Mouse (Mus musculus): Measurements from ENCODE around the gene Smlr1. TPM values are rescaled to one million over a fixed set of nuclear protein-coding genes. Genes with fewer than 3 reads are reported as not detected.

Smlr1 gene
- polyA plus RNA-seq (2015; fragmentation: Nextera tagmentation; extraction: Ambion mirVana), result 1.8 and 2.3 TPM in 2 replicates

GRCm38 (mm10) chr10:25535891-25536331, at the start of gene Smlr1:
Gene Smlr1, minus strand, starts transcription at chr10:25536267.
- no peak within 1 kb of the TSS for H3K4me3 ChIP-seq (replicated peaks)
- H3K9ac ChIP-seq, result no peak within 1 kb of the TSS
- no peak within 1 kb of the TSS for H3K27ac ChIP-seq
- ATAC-seq (ENCODE audit: insufficient read depth, low FRiP score, low read depth), result no peak
- no peak within 1 kb of the TSS for H3K4me2 ChIP-seq
- no peaks in the 10 kb centered on the region for H3K4me1 ChIP-seq
- no peaks in the 10 kb centered on the region for H3K27me3 ChIP-seq (replicated peaks)
- no peaks in the 10 kb centered on the region for H3K36me3 ChIP-seq
- WGBS, result 88% methylated on average over 10 of the region's 10 CpGs
- no peaks in the 10 kb centered on the region for H3K9me3 ChIP-seq

GRCm38 (mm10) chr10:25584899-25585298, 48.8 kb upstream of the Smlr1 start:
- ATAC-seq (ENCODE audit: insufficient read depth, low FRiP score, low read depth), result no peak
- 92% methylated on average over 6 of the region's 6 CpGs for WGBS
- Histone ChIP-seq H3K9ac (no peak overlapping the region), H3K9me3 (no peaks in the 10 kb centered on the region), H3K4me2 (no peak overlapping the region), H3K4me1 (no peaks in the 10 kb centered on the region), H3K27me3 (replicated peaks) (no peaks in the 10 kb centered on the region), H3K36me3 (no peaks in the 10 kb centered on the region), H3K4me3 (replicated peaks) (no peak overlapping the region), H3K27ac (no peak overlapping the region)

- Histone ChIP-seq H3K4me2 (no peak overlapping the region), H3K36me3 (no peaks in the 10 kb centered on the region), H3K27me3 (replicated peaks) (no peaks in the 10 kb centered on the region), H3K9me3 (no peaks in the 10 kb centered on the region), H3K9ac (no peak overlapping the region), H3K4me1 (no peaks in the 10 kb centered on the region), H3K27ac (no peak overlapping the region), H3K4me3 (replicated peaks) (no peak overlapping the region)
- 54% methylated on average over 2 of the region's 2 CpGs for WGBS
- ATAC-seq (ENCODE audit: insufficient read depth, low FRiP score, low read depth), result no peak
These were observed 44.0 kb upstream of the Smlr1 start for GRCm38 (mm10) chr10:25580066-25580465.

- no peaks in the 10 kb centered on the region for H3K36me3 ChIP-seq
- H3K4me1 ChIP-seq, result no peaks in the 10 kb centered on the region
- no peak overlapping the region for H3K4me2 ChIP-seq
- H3K9ac ChIP-seq, result no peak overlapping the region
- H3K27me3 ChIP-seq (replicated peaks), result no peaks in the 10 kb centered on the region
- 64% methylated on average over 9 of the region's 9 CpGs for WGBS
- no peak overlapping the region for H3K27ac ChIP-seq
- H3K4me3 ChIP-seq (replicated peaks), result no peak overlapping the region
- no peak for ATAC-seq (ENCODE audit: insufficient read depth, low FRiP score, low read depth)
- no peaks in the 10 kb centered on the region for H3K9me3 ChIP-seq
These were observed 35.5 kb upstream of the Smlr1 start for GRCm38 (mm10) chr10:25571319-25572240.

GRCm38 (mm10) chr10:25552936-25553335, 16.9 kb upstream of the Smlr1 start:
- no peaks in the 10 kb centered on the region for H3K36me3 ChIP-seq
- H3K4me1 ChIP-seq, result no peaks in the 10 kb centered on the region
- H3K9ac ChIP-seq, result no peak overlapping the region
- no peaks in the 10 kb centered on the region for H3K9me3 ChIP-seq
- H3K27ac ChIP-seq, result no peak overlapping the region
- no peaks in the 10 kb centered on the region for H3K27me3 ChIP-seq (replicated peaks)
- no peak for ATAC-seq (ENCODE audit: insufficient read depth, low FRiP score, low read depth)
- no peak overlapping the region for H3K4me3 ChIP-seq (replicated peaks)
- WGBS, result 47% methylated on average over 4 of the region's 4 CpGs
- H3K4me2 ChIP-seq, result no peak overlapping the region

GRCm38 (mm10) chr10:25541097-25541496, 5.0 kb upstream of the Smlr1 start:
- Histone ChIP-seq H3K4me1 (no peaks in the 10 kb centered on the region), H3K27ac (no peak overlapping the region), H3K9ac (no peak overlapping the region), H3K4me2 (no peak overlapping the region), H3K4me3 (replicated peaks) (no peak overlapping the region), H3K36me3 (no peaks in the 10 kb centered on the region), H3K27me3 (replicated peaks) (no peaks in the 10 kb centered on the region), H3K9me3 (no peaks in the 10 kb centered on the region)
- 84% methylated on average over 3 of the region's 3 CpGs for WGBS
- no peak for ATAC-seq (ENCODE audit: insufficient read depth, low FRiP score, low read depth)

GRCm38 (mm10) chr10:25539771-25540168, 3.7 kb upstream of the Smlr1 start:
- no peak overlapping the region for H3K9ac ChIP-seq
- no peaks in the 10 kb centered on the region for H3K4me1 ChIP-seq
- no peak overlapping the region for H3K27ac ChIP-seq
- no peak overlapping the region for H3K4me3 ChIP-seq (replicated peaks)
- ATAC-seq (ENCODE audit: insufficient read depth, low FRiP score, low read depth), result no peak
- H3K36me3 ChIP-seq, result no peaks in the 10 kb centered on the region
- H3K4me2 ChIP-seq, result no peak overlapping the region
- H3K9me3 ChIP-seq, result no peaks in the 10 kb centered on the region
- H3K27me3 ChIP-seq (replicated peaks), result no peaks in the 10 kb centered on the region
- WGBS, result 59% methylated on average over 6 of the region's 6 CpGs

- H3K4me2 ChIP-seq, result no peak overlapping the region
- no peaks in the 10 kb centered on the region for H3K4me1 ChIP-seq
- 67% methylated on average over 4 of the region's 4 CpGs for WGBS
- no peak overlapping the region for H3K9ac ChIP-seq
- no peak for ATAC-seq (ENCODE audit: insufficient read depth, low FRiP score, low read depth)
- H3K27me3 ChIP-seq (replicated peaks), result no peaks in the 10 kb centered on the region
- no peaks in the 10 kb centered on the region for H3K9me3 ChIP-seq
- H3K27ac ChIP-seq, result no peak overlapping the region
- no peak overlapping the region for H3K4me3 ChIP-seq (replicated peaks)
- H3K36me3 ChIP-seq, result no peaks in the 10 kb centered on the region
These were observed 3.2 kb upstream of the Smlr1 start for GRCm38 (mm10) chr10:25539146-25539770.

- no peaks in the 10 kb centered on the region for H3K4me1 ChIP-seq
- H3K4me3 ChIP-seq (replicated peaks), result no peak overlapping the region
- WGBS, result 68% methylated on average over 1 of the region's 1 CpGs
- ATAC-seq (ENCODE audit: insufficient read depth, low FRiP score, low read depth), result no peak
- no peaks in the 10 kb centered on the region for H3K9me3 ChIP-seq
- H3K36me3 ChIP-seq, result no peaks in the 10 kb centered on the region
- no peak overlapping the region for H3K9ac ChIP-seq
- no peaks in the 10 kb centered on the region for H3K27me3 ChIP-seq (replicated peaks)
- no peak overlapping the region for H3K27ac ChIP-seq
- no peak overlapping the region for H3K4me2 ChIP-seq
These were observed 2.7 kb upstream of the Smlr1 start for GRCm38 (mm10) chr10:25538738-25539137.

GRCm38 (mm10) chr10:25536621-25537020, 554 bp upstream of the Smlr1 start:
- WGBS, result 84% methylated on average over 6 of the region's 6 CpGs
- no peak overlapping the region for H3K4me2 ChIP-seq
- no peaks in the 10 kb centered on the region for H3K9me3 ChIP-seq
- H3K4me3 ChIP-seq (replicated peaks), result no peak overlapping the region
- no peak overlapping the region for H3K27ac ChIP-seq
- ATAC-seq (ENCODE audit: insufficient read depth, low FRiP score, low read depth), result no peak
- no peaks in the 10 kb centered on the region for H3K4me1 ChIP-seq
- no peaks in the 10 kb centered on the region for H3K27me3 ChIP-seq (replicated peaks)
- no peak overlapping the region for H3K9ac ChIP-seq
- no peaks in the 10 kb centered on the region for H3K36me3 ChIP-seq

GRCm38 (mm10) chr10:25534467-25534866, 1.6 kb downstream of the Smlr1 start:
- no peak overlapping the region for H3K4me3 ChIP-seq (replicated peaks)
- 84% methylated on average over 5 of the region's 5 CpGs for WGBS
- H3K27me3 ChIP-seq (replicated peaks), result no peaks in the 10 kb centered on the region
- H3K36me3 ChIP-seq, result no peaks in the 10 kb centered on the region
- H3K9me3 ChIP-seq, result no peaks in the 10 kb centered on the region
- no peak for ATAC-seq (ENCODE audit: insufficient read depth, low FRiP score, low read depth)
- no peaks in the 10 kb centered on the region for H3K4me1 ChIP-seq
- H3K9ac ChIP-seq, result no peak overlapping the region
- H3K4me2 ChIP-seq, result no peak overlapping the region
- H3K27ac ChIP-seq, result no peak overlapping the region

- Histone ChIP-seq H3K9me3 (no peaks in the 10 kb centered on the region), H3K36me3 (no peaks in the 10 kb centered on the region), H3K4me3 (replicated peaks) (no peak overlapping the region), H3K4me2 (no peak overlapping the region), H3K9ac (no peak overlapping the region), H3K4me1 (no peaks in the 10 kb centered on the region), H3K27me3 (replicated peaks) (no peaks in the 10 kb centered on the region), H3K27ac (no peak overlapping the region)
- no peak for ATAC-seq (ENCODE audit: insufficient read depth, low FRiP score, low read depth)
- WGBS, result 59% methylated on average over 9 of the region's 9 CpGs
These were observed 2.4 kb downstream of the Smlr1 start for GRCm38 (mm10) chr10:25533513-25534246.

Measured in stomach, embryonic 15.5 days (tissue).